Mouse (Mus musculus): ENCODE measurements around the gene Prpsap1.

- TF ChIP-seq EP300 (IDR thresholded peaks at IDR 0.05; ENCODE audit: low read depth) (no peak), CTCF (IDR thresholded peaks at IDR 0.05; ENCODE audit: low read depth) (no peak)
Measured at GRCm38 (mm10) chr11:116528636-116529320, 34.8 kb upstream of the Prpsap1 start.
